Mouse (Mus musculus): ENCODE data around the gene Cdc34. TPM values are rescaled to one million over a fixed set of nuclear protein-coding genes. Genes with fewer than 3 reads are reported as not detected.

Cdc34 gene
- total RNA-seq, 2 experiments from 2014 or later, result 72.6 to 78.1 TPM

- no peak for DNase-seq (ENCODE audit: low spot score in 2 of 2)
These were observed 11.7 kb upstream of the Cdc34 start for GRCm38 (mm10) chr10:79670071-79670888.

GRCm38 (mm10) chr10:79671396-79672087 lies 10.5 kb upstream of the Cdc34 start:
- DNase-seq (ENCODE audit: low spot score in 2 of 2), result no peak

GRCm38 (mm10) chr10:79672088-79672455 lies 9.9 kb upstream of the Cdc34 start:
- DNase-seq (ENCODE audit: low spot score in 2 of 2), result no peak

- DNase-seq (ENCODE audit: low spot score in 2 of 2), result no peak
These were observed 8.9 kb upstream of the Cdc34 start for GRCm38 (mm10) chr10:79673054-79673453.

- no peak for DNase-seq (ENCODE audit: low spot score in 2 of 2)
These were observed 6.5 kb upstream of the Cdc34 start for GRCm38 (mm10) chr10:79675346-79676035.

- DNase-seq (ENCODE audit: low spot score in 2 of 2), result no peak
These were observed 1.1 kb upstream of the Cdc34 start for GRCm38 (mm10) chr10:79680606-79681495.

- no peak for DNase-seq (ENCODE audit: low spot score in 2 of 2)
These were observed 538 bp downstream of the Cdc34 start for GRCm38 (mm10) chr10:79682551-79682915.

GRCm38 (mm10) chr10:79682916-79683582 lies 1.1 kb downstream of the Cdc34 start:
- no peak for DNase-seq (ENCODE audit: low spot score in 2 of 2)

GRCm38 (mm10) chr10:79683726-79684640 lies 2.0 kb downstream of the Cdc34 start:
- DNase-seq (ENCODE audit: low spot score in 2 of 2), result no peak

GRCm38 (mm10) chr10:79684770-79685600 lies 3.0 kb downstream of the Cdc34 start:
- DNase-seq (ENCODE audit: low spot score in 2 of 2), result no peak

GRCm38 (mm10) chr10:79686219-79686618 lies 4.2 kb downstream of the Cdc34 start:
- DNase-seq (ENCODE audit: low spot score in 2 of 2), result no peak

GRCm38 (mm10) chr10:79686691-79687090 lies 4.7 kb downstream of the Cdc34 start:
- DNase-seq (ENCODE audit: low spot score in 2 of 2), result no peak

GRCm38 (mm10) chr10:79687513-79687912 lies 5.5 kb downstream of the Cdc34 start:
- no peak for DNase-seq (ENCODE audit: low spot score in 2 of 2)

- DNase-seq (ENCODE audit: low spot score in 2 of 2), result no peak
These were observed 6.7 kb downstream of the Cdc34 start, which contains the start of gene Gzmm for GRCm38 (mm10) chr10:79688720-79689119. Gene Gzmm (plus strand): TSS chr10:79689020.

GRCm38 (mm10) chr10:79689178-79689577 lies 7.2 kb downstream of the Cdc34 start:
- no peak for DNase-seq (ENCODE audit: low spot score in 2 of 2)

GRCm38 (mm10) chr10:79691986-79692548 lies 10.1 kb downstream of the Cdc34 start:
- no peak for DNase-seq (ENCODE audit: low spot score in 2 of 2)

GRCm38 (mm10) chr10:79693580-79694378 lies 11.8 kb downstream of the Cdc34 start:
- DNase-seq (ENCODE audit: low spot score in 2 of 2), result no peak

All from adrenal gland, postnatal 4 days (tissue).